Mouse (Mus musculus) liver, embryonic 11.5 days (tissue): ENCODE measurements around the gene 2010111I01Rik. TPM values are rescaled to one million over a fixed set of nuclear protein-coding genes. Genes with fewer than 3 reads are reported as not detected.

Experiments used
- ATAC-seq: fragments of 200-750 bp; cut with Nextera tagmentation; replicated peaks from 2 replicates; pipeline ENCODE4 v1.8.0; 2017; ENCODE audit warnings: moderate number of reproducible peaks, mild to moderate bottlenecking, moderate TSS enrichment, moderate library complexity; ENCODE audit not compliant: low FRiP score
- DNase-seq: peaks from one replicate; pipeline ENCODE4 v3.0.0-alpha.2; 2017; ENCODE audit warnings: low spot score
- H3K27ac ChIP-seq: fragments of 300-500 bp; sonication (generic); 2 replicates; pipeline ENCODE4 v1.5.1; 2014; ENCODE audit warnings: mild to moderate bottlenecking, low read depth, low read length, control low read depth
- H3K27me3 ChIP-seq: fragments of 300-500 bp; sonication (generic); replicated peaks from 2 replicates; pipeline ENCODE4 v1.6.1; 2014; ENCODE audit warnings: low read length, mixed read lengths; ENCODE audit not compliant: control insufficient read depth, insufficient read depth
- H3K36me3 ChIP-seq: fragments of 300-500 bp; sonication (generic); 2 replicates; pipeline ENCODE4 v1.6.1; 2014; ENCODE audit warnings: mild to moderate bottlenecking, low read length, moderate library complexity, mixed read lengths; ENCODE audit not compliant: control insufficient read depth, insufficient read depth
- H3K4me1 ChIP-seq: fragments of 300-500 bp; sonication (generic); replicated peaks from 2 replicates; pipeline ENCODE4 v1.6.1; 2014; ENCODE audit warnings: low read length, mixed read lengths; ENCODE audit not compliant: control insufficient read depth, insufficient read depth
- H3K4me2 ChIP-seq: fragments of 300-500 bp; sonication (generic); 2 replicates; pipeline ENCODE4 v1.6.1; 2014; ENCODE audit warnings: mild to moderate bottlenecking, control low read depth, moderate library complexity
- H3K4me3 ChIP-seq: fragments of 300-500 bp; sonication (generic); 2 replicates; pipeline ENCODE4 v1.5.1; 2014; ENCODE audit warnings: low read depth, low read length, control low read depth
- H3K9ac ChIP-seq: fragments of 300-500 bp; sonication (generic); 2 replicates; pipeline ENCODE4 v1.6.1; 2014; ENCODE audit warnings: low read depth, low read length, control low read depth
- H3K9me3 ChIP-seq: fragments of 300-500 bp; sonication (generic); 2 replicates; pipeline ENCODE4 v1.6.1; 2016; ENCODE audit warnings: low read length, inconsistent platforms, mixed read lengths; ENCODE audit not compliant: control insufficient read depth
- WGBS: fragments of 180-500 bp; shearing (Covaris S2); extraction: QIAGEN DNeasy Blood & Tissue Kit; methylation state at CpG from one replicate; pipeline ENCODE4 v1.1.7; 2014; 5-methylcytosine and 5-hydroxymethylcytosine counted together
- polyA plus RNA-seq: library from polyadenylated mRNA; unstranded; fragments of >200 nt; fragmentation: Nextera tagmentation; extraction: Ambion mirVana; gene quantifications from 2 replicates; pipeline ENCODE4 v1.2.1, GENCODE M21; 2014

2010111I01Rik gene
- polyA plus RNA-seq, 1 experiment from 2014 or later: 30.6 TPM

- H3K4me3 ChIP-seq: no peak overlapping the region
- no peaks in the 10 kb centered on the region for H3K27me3 ChIP-seq
- no peak overlapping the region for H3K9ac ChIP-seq
- no peaks in the 10 kb centered on the region for H3K9me3 ChIP-seq
- no peak overlapping the region for H3K4me2 ChIP-seq
- 82% methylated on average over 11 of the region's 11 CpGs for WGBS
- no peak for DNase-seq
- ATAC-seq: no peak
- H3K4me1 ChIP-seq: no peaks in the 10 kb centered on the region
- no peaks in the 10 kb centered on the region for H3K36me3 ChIP-seq
- H3K27ac ChIP-seq: no peak overlapping the region
Observed at GRCm38 (mm10) chr13:62970515-62971269, 6.0 kb downstream of the 2010111I01Rik start.

- Histone ChIP-seq H3K27ac (no peak overlapping the region), H3K4me2 (no peak overlapping the region), H3K36me3 (no peaks in the 10 kb centered on the region), H3K9me3 (no peaks in the 10 kb centered on the region), H3K4me3 (no peak overlapping the region), H3K4me1 (no peaks in the 10 kb centered on the region), H3K9ac (no peak overlapping the region), H3K27me3 (no peaks in the 10 kb centered on the region)
- WGBS: 68% methylated on average over 3 of the region's 3 CpGs
- no peak for DNase-seq
- no peak for ATAC-seq
Observed at GRCm38 (mm10) chr13:62972403-62972802, 7.7 kb downstream of the 2010111I01Rik start.

- H3K27ac ChIP-seq: no peak overlapping the region
- WGBS: 78% methylated on average over 4 of the region's 4 CpGs
- no peaks in the 10 kb centered on the region for H3K9me3 ChIP-seq
- ATAC-seq (no peak), DNase-seq (no peak)
- no peaks in the 10 kb centered on the region for H3K27me3 ChIP-seq
- no peak overlapping the region for H3K4me3 ChIP-seq
- H3K4me1 ChIP-seq: no peaks in the 10 kb centered on the region
- H3K9ac ChIP-seq: no peak overlapping the region
- H3K36me3 ChIP-seq: no peaks in the 10 kb centered on the region
- no peak overlapping the region for H3K4me2 ChIP-seq
Observed at GRCm38 (mm10) chr13:62973111-62973510, 8.4 kb downstream of the 2010111I01Rik start.

- H3K9ac ChIP-seq: no peak overlapping the region
- no peak overlapping the region for H3K4me2 ChIP-seq
- no peaks in the 10 kb centered on the region for H3K36me3 ChIP-seq
- no peaks in the 10 kb centered on the region for H3K27me3 ChIP-seq
- H3K4me3 ChIP-seq: no peak overlapping the region
- DNase-seq (no peak), ATAC-seq (no peak; the same call in 1 of the 2 replicates)
- H3K27ac ChIP-seq: no peak overlapping the region
- H3K9me3 ChIP-seq: no peaks in the 10 kb centered on the region
- H3K4me1 ChIP-seq: no peaks in the 10 kb centered on the region
Observed at GRCm38 (mm10) chr13:62978104-62978503, 13.4 kb downstream of the 2010111I01Rik start.

GRCm38 (mm10) chr13:62978784-62979183 lies 14.1 kb downstream of the 2010111I01Rik start:
- Histone ChIP-seq H3K4me1 (no peaks in the 10 kb centered on the region), H3K36me3 (no peaks in the 10 kb centered on the region), H3K27me3 (no peaks in the 10 kb centered on the region), H3K4me2 (no peak overlapping the region), H3K9me3 (no peaks in the 10 kb centered on the region), H3K9ac (no peak overlapping the region), H3K4me3 (no peak overlapping the region), H3K27ac (no peak overlapping the region)
- ATAC-seq: no peak
- no peak for DNase-seq
- 75% methylated on average over 4 of the region's 4 CpGs for WGBS

- H3K27ac ChIP-seq: no peak overlapping the region
- H3K9me3 ChIP-seq: no peaks in the 10 kb centered on the region
- no peak for ATAC-seq
Observed at GRCm38 (mm10) chr13:62979215-62979614, 14.5 kb downstream of the 2010111I01Rik start.

GRCm38 (mm10) chr13:62980131-62980530 lies 15.4 kb downstream of the 2010111I01Rik start:
- Histone ChIP-seq H3K4me2 (no peak overlapping the region), H3K9ac (no peak overlapping the region), H3K9me3 (no peaks in the 10 kb centered on the region), H3K4me3 (no peak overlapping the region), H3K27me3 (no peaks in the 10 kb centered on the region), H3K4me1 (no peaks in the 10 kb centered on the region), H3K36me3 (no peaks in the 10 kb centered on the region), H3K27ac (no peak overlapping the region)
- WGBS: 80% methylated on average over 2 of the region's 2 CpGs
- ATAC-seq (no peak), DNase-seq (no peak)

More at GRCm38 (mm10) chr13:62979215-62979614, 14.5 kb downstream of the 2010111I01Rik start:
- Histone ChIP-seq H3K36me3 (no peaks in the 10 kb centered on the region), H3K9ac (no peak overlapping the region), H3K4me3 (no peak overlapping the region), H3K4me1 (no peaks in the 10 kb centered on the region), H3K4me2 (no peak overlapping the region), H3K27me3 (no peaks in the 10 kb centered on the region)
- 82% methylated on average over 4 of the region's 4 CpGs for WGBS
- no peak for DNase-seq

- Histone ChIP-seq H3K4me2 (no peak overlapping the region), H3K36me3 (no peaks in the 10 kb centered on the region), H3K4me3 (no peak overlapping the region), H3K9ac (no peak overlapping the region), H3K27ac (no peak overlapping the region), H3K4me1 (no peaks in the 10 kb centered on the region), H3K27me3 (no peaks in the 10 kb centered on the region), H3K9me3 (no peaks in the 10 kb centered on the region)
- DNase-seq: no peak
- WGBS: 77% methylated on average over 3 of the region's 3 CpGs
- no peak for ATAC-seq
Observed at GRCm38 (mm10) chr13:62984485-62984884, 19.8 kb downstream of the 2010111I01Rik start.

- WGBS: 84% methylated on average over 3 of the region's 3 CpGs
- H3K9ac ChIP-seq: no peak overlapping the region
- ATAC-seq: no peak
Observed at GRCm38 (mm10) chr13:62989891-62990490, 25.3 kb downstream of the 2010111I01Rik start.

More at GRCm38 (mm10) chr13:62989891-62990490, 25.3 kb downstream of the 2010111I01Rik start:
- no peak for DNase-seq
- Histone ChIP-seq H3K9me3 (no peaks in the 10 kb centered on the region), H3K4me1 (no peaks in the 10 kb centered on the region), H3K36me3 (no peaks in the 10 kb centered on the region), H3K27me3 (no peaks in the 10 kb centered on the region), H3K4me3 (no peak overlapping the region), H3K27ac (no peak overlapping the region), H3K4me2 (no peak overlapping the region)
